Mouse (Mus musculus) liver, embryonic 11.5 days (tissue): ENCODE data around the gene 2010111I01Rik. TPM values are rescaled to one million over a fixed set of nuclear protein-coding genes. Genes with fewer than 3 reads are reported as not detected.

Experiments used
- ATAC-seq: fragments of 200-750 bp; cut with Nextera tagmentation; replicated peaks from 2 replicates; pipeline ENCODE4 v1.8.0; 2017; ENCODE audit warnings: moderate number of reproducible peaks, mild to moderate bottlenecking, moderate TSS enrichment, moderate library complexity; ENCODE audit not compliant: low FRiP score
- DNase-seq: peaks from one replicate; pipeline ENCODE4 v3.0.0-alpha.2; 2017; ENCODE audit warnings: low spot score
- H3K27ac ChIP-seq: fragments of 300-500 bp; sonication (generic); 2 replicates; pipeline ENCODE4 v1.5.1; 2014; ENCODE audit warnings: mild to moderate bottlenecking, low read depth, low read length, control low read depth
- H3K27me3 ChIP-seq: fragments of 300-500 bp; sonication (generic); replicated peaks from 2 replicates; pipeline ENCODE4 v1.6.1; 2014; ENCODE audit warnings: low read length, mixed read lengths; ENCODE audit not compliant: control insufficient read depth, insufficient read depth
- H3K36me3 ChIP-seq: fragments of 300-500 bp; sonication (generic); 2 replicates; pipeline ENCODE4 v1.6.1; 2014; ENCODE audit warnings: mild to moderate bottlenecking, low read length, moderate library complexity, mixed read lengths; ENCODE audit not compliant: control insufficient read depth, insufficient read depth
- H3K4me1 ChIP-seq: fragments of 300-500 bp; sonication (generic); replicated peaks from 2 replicates; pipeline ENCODE4 v1.6.1; 2014; ENCODE audit warnings: low read length, mixed read lengths; ENCODE audit not compliant: control insufficient read depth, insufficient read depth
- H3K4me2 ChIP-seq: fragments of 300-500 bp; sonication (generic); 2 replicates; pipeline ENCODE4 v1.6.1; 2014; ENCODE audit warnings: mild to moderate bottlenecking, control low read depth, moderate library complexity
- H3K4me3 ChIP-seq: fragments of 300-500 bp; sonication (generic); 2 replicates; pipeline ENCODE4 v1.5.1; 2014; ENCODE audit warnings: low read depth, low read length, control low read depth
- H3K9ac ChIP-seq: fragments of 300-500 bp; sonication (generic); 2 replicates; pipeline ENCODE4 v1.6.1; 2014; ENCODE audit warnings: low read depth, low read length, control low read depth
- H3K9me3 ChIP-seq: fragments of 300-500 bp; sonication (generic); 2 replicates; pipeline ENCODE4 v1.6.1; 2016; ENCODE audit warnings: low read length, inconsistent platforms, mixed read lengths; ENCODE audit not compliant: control insufficient read depth
- WGBS: fragments of 180-500 bp; shearing (Covaris S2); extraction: QIAGEN DNeasy Blood & Tissue Kit; methylation state at CpG from one replicate; pipeline ENCODE4 v1.1.7; 2014; 5-methylcytosine and 5-hydroxymethylcytosine counted together
- polyA plus RNA-seq: library from polyadenylated mRNA; unstranded; fragments of >200 nt; fragmentation: Nextera tagmentation; extraction: Ambion mirVana; gene quantifications from 2 replicates; pipeline ENCODE4 v1.2.1, GENCODE M21; 2014

2010111I01Rik gene
- polyA plus RNA-seq, 1 experiment from 2014 or later, result 30.6 TPM

GRCm38 (mm10) chr13:63253147-63253546 lies 288.5 kb downstream of the 2010111I01Rik start:
- no peak for ATAC-seq
- Histone ChIP-seq H3K36me3 (peaks cover 5% of the 10 kb centered on the region; the same call in 1 of the 2 replicates), H3K27ac (no peak overlapping the region), H3K4me1 (peaks cover 28% of the 10 kb centered on the region), H3K4me3 (no peak overlapping the region), H3K9me3 (no peaks in the 10 kb centered on the region), H3K27me3 (no peaks in the 10 kb centered on the region), H3K9ac (no peak overlapping the region), H3K4me2 (no peak overlapping the region)
- DNase-seq, result no peak
- 47% methylated on average over 5 of the region's 5 CpGs for WGBS

- peaks cover 28% of the 10 kb centered on the region for H3K4me1 ChIP-seq
- no peak for ATAC-seq
- peaks cover 5% of the 10 kb centered on the region; the same call in 1 of the 2 replicates for H3K36me3 ChIP-seq
- 84% methylated on average over 7 of the region's 7 CpGs for WGBS
- H3K4me2 ChIP-seq, result no peak overlapping the region
- H3K27ac ChIP-seq, result no peak overlapping the region
- H3K9ac ChIP-seq, result no peak overlapping the region
- DNase-seq, result no peak
- H3K9me3 ChIP-seq, result no peaks in the 10 kb centered on the region
- H3K27me3 ChIP-seq, result no peaks in the 10 kb centered on the region
- H3K4me3 ChIP-seq, result no peak overlapping the region
Observed at GRCm38 (mm10) chr13:63253886-63254636, 289.4 kb downstream of the 2010111I01Rik start.

- DNase-seq (no peak), ATAC-seq (peak; percentile 50)
- Histone ChIP-seq H3K36me3 (peaks cover 5% of the 10 kb centered on the region; the same call in 1 of the 2 replicates), H3K9ac (no peak overlapping the region), H3K4me2 (no peak overlapping the region), H3K4me1 (peaks cover 28% of the 10 kb centered on the region), H3K27me3 (no peaks in the 10 kb centered on the region), H3K4me3 (no peak overlapping the region), H3K9me3 (no peaks in the 10 kb centered on the region), H3K27ac (no peak overlapping the region)
- 70% methylated on average over 5 of the region's 5 CpGs for WGBS
Observed at GRCm38 (mm10) chr13:63255519-63256011, 290.9 kb downstream of the 2010111I01Rik start.

GRCm38 (mm10) chr13:63256146-63256545 lies 291.5 kb downstream of the 2010111I01Rik start:
- no peak overlapping the region for H3K4me3 ChIP-seq
- H3K4me2 ChIP-seq, result no peak overlapping the region
- H3K9me3 ChIP-seq, result no peaks in the 10 kb centered on the region
- peaks cover 5% of the 10 kb centered on the region; the same call in 1 of the 2 replicates for H3K36me3 ChIP-seq
- no peaks in the 10 kb centered on the region for H3K27me3 ChIP-seq
- DNase-seq, result no peak
- WGBS, result 77% methylated on average over 6 of the region's 6 CpGs
- H3K27ac ChIP-seq, result no peak overlapping the region
- peaks cover 34% of the 10 kb centered on the region for H3K4me1 ChIP-seq
- ATAC-seq, result no peak
- no peak overlapping the region for H3K9ac ChIP-seq

GRCm38 (mm10) chr13:63256807-63257206 lies 292.1 kb downstream of the 2010111I01Rik start:
- H3K27me3 ChIP-seq, result no peaks in the 10 kb centered on the region
- H3K4me3 ChIP-seq, result no peak overlapping the region
- H3K9me3 ChIP-seq, result no peaks in the 10 kb centered on the region
- ATAC-seq, result peak; percentile 67; the same call in 1 of the 2 replicates
- no peak overlapping the region for H3K9ac ChIP-seq
- H3K36me3 ChIP-seq, result peaks cover 5% of the 10 kb centered on the region; the same call in 1 of the 2 replicates
- DNase-seq, result no peak
- peaks cover 34% of the 10 kb centered on the region for H3K4me1 ChIP-seq
- WGBS, result 74% methylated on average over 7 of the region's 7 CpGs
- no peak overlapping the region for H3K27ac ChIP-seq
- no peak overlapping the region for H3K4me2 ChIP-seq

- DNase-seq, result no peak
- H3K4me3 ChIP-seq, result no peak overlapping the region
- H3K4me1 ChIP-seq, result peaks cover 30% of the 10 kb centered on the region
- peaks cover 7% of the 10 kb centered on the region; the same call in 1 of the 2 replicates for H3K36me3 ChIP-seq
- H3K4me2 ChIP-seq, result no peak overlapping the region
- 80% methylated on average over 6 of the region's 6 CpGs for WGBS
- no peak for ATAC-seq
- no peaks in the 10 kb centered on the region for H3K9me3 ChIP-seq
- no peaks in the 10 kb centered on the region for H3K27me3 ChIP-seq
- no peak overlapping the region for H3K9ac ChIP-seq
- no peak overlapping the region for H3K27ac ChIP-seq
Observed at GRCm38 (mm10) chr13:63258167-63258582, 293.5 kb downstream of the 2010111I01Rik start.

- DNase-seq (no peak), ATAC-seq (no peak)
- 87% methylated on average over 4 of the region's 4 CpGs for WGBS
- Histone ChIP-seq H3K9me3 (no peaks in the 10 kb centered on the region), H3K36me3 (peaks cover 7% of the 10 kb centered on the region; the same call in 1 of the 2 replicates), H3K9ac (no peak overlapping the region), H3K27ac (no peak overlapping the region), H3K4me1 (peaks cover 25% of the 10 kb centered on the region), H3K27me3 (no peaks in the 10 kb centered on the region), H3K4me2 (no peak overlapping the region), H3K4me3 (no peak overlapping the region)
Observed at GRCm38 (mm10) chr13:63258671-63259070, 294.0 kb downstream of the 2010111I01Rik start.

GRCm38 (mm10) chr13:63260133-63260532 lies 295.4 kb downstream of the 2010111I01Rik start:
- H3K36me3 ChIP-seq, result peaks cover 10% of the 10 kb centered on the region; the same call in 1 of the 2 replicates
- no peak overlapping the region for H3K27ac ChIP-seq
- WGBS, result 69% methylated on average over 4 of the region's 4 CpGs
- no peak for ATAC-seq
- no peaks in the 10 kb centered on the region for H3K27me3 ChIP-seq
- no peak overlapping the region for H3K9ac ChIP-seq
- no peak overlapping the region for H3K4me2 ChIP-seq
- peaks cover 14% of the 10 kb centered on the region for H3K4me1 ChIP-seq
- H3K4me3 ChIP-seq, result no peak overlapping the region
- no peak for DNase-seq
- H3K9me3 ChIP-seq, result no peaks in the 10 kb centered on the region
